Mouse (Mus musculus) embryonic facial prominence, embryonic 14.5 days (tissue): ENCODE results near the gene Rimbp2. TPM values are rescaled to one million over a fixed set of nuclear protein-coding genes. Genes with fewer than 3 reads are reported as not detected.

Experiments used
- ATAC-seq: fragments of 200-750 bp; cut with Nextera tagmentation; 2 replicates; pipeline ENCODE4 v1.8.0; 2017; ENCODE audit warnings: low read depth, moderate number of reproducible peaks, moderate TSS enrichment
- DNase-seq: peaks from one replicate; pipeline ENCODE4 v3.0.0-alpha.2; 2015; ENCODE audit warnings: low spot score
- H3K27ac ChIP-seq: fragments of 300-500 bp; sonication (generic); replicated peaks from 2 replicates; pipeline ENCODE4 v1.5.1; 2014; ENCODE audit warnings: low read depth, mild to moderate bottlenecking, low read length, moderate library complexity
- H3K27me3 ChIP-seq: fragments of 300-500 bp; sonication (generic); replicated peaks from 2 replicates; pipeline ENCODE4 v1.6.1; 2014; ENCODE audit warnings: low read length; ENCODE audit not compliant: control insufficient read depth, insufficient read depth
- H3K36me3 ChIP-seq: fragments of 300-500 bp; sonication (generic); 2 replicates; pipeline ENCODE4 v1.6.1; 2014; ENCODE audit warnings: low read length, mixed read lengths; ENCODE audit not compliant: control insufficient read depth, insufficient read depth
- H3K4me1 ChIP-seq: fragments of 300-500 bp; sonication (generic); 2 replicates; pipeline ENCODE4 v1.6.1; 2014; ENCODE audit warnings: antibody characterized with exemption, low read length; ENCODE audit not compliant: control insufficient read depth, insufficient read depth
- H3K4me2 ChIP-seq: fragments of 300-500 bp; sonication (generic); 2 replicates; pipeline ENCODE4 v1.6.1; 2014; ENCODE audit warnings: low read depth, mild to moderate bottlenecking, low read length, moderate library complexity, mixed read lengths
- H3K4me3 ChIP-seq: fragments of 300-500 bp; sonication (generic); 2 replicates; pipeline ENCODE4 v1.5.1; 2014; ENCODE audit warnings: low read depth, mild to moderate bottlenecking, low read length
- H3K9ac ChIP-seq: fragments of 300-500 bp; sonication (generic); 2 replicates; pipeline ENCODE4 v1.6.1; 2014; ENCODE audit warnings: low read depth, mild to moderate bottlenecking, low read length, moderate library complexity, mixed read lengths
- H3K9me3 ChIP-seq: fragments of 300-500 bp; sonication (generic); 2 replicates; pipeline ENCODE4 v1.6.1; 2016; ENCODE audit warnings: low read length; ENCODE audit not compliant: control insufficient read depth
- WGBS: fragments of 180-500 bp; shearing (Covaris S2); extraction: QIAGEN DNeasy Blood & Tissue Kit; methylation state at CpG from one replicate; pipeline ENCODE4 v1.1.7; 2014; 5-methylcytosine and 5-hydroxymethylcytosine counted together
- polyA plus RNA-seq: library from polyadenylated mRNA; unstranded; fragments of >200 nt; fragmentation: Nextera tagmentation; extraction: Ambion mirVana; gene quantifications from 2 replicates; pipeline ENCODE4 v1.2.1, GENCODE M21; 2014

Rimbp2 gene
- polyA plus RNA-seq, 1 experiment from 2014 or later, result 0.21 TPM

DNA sequence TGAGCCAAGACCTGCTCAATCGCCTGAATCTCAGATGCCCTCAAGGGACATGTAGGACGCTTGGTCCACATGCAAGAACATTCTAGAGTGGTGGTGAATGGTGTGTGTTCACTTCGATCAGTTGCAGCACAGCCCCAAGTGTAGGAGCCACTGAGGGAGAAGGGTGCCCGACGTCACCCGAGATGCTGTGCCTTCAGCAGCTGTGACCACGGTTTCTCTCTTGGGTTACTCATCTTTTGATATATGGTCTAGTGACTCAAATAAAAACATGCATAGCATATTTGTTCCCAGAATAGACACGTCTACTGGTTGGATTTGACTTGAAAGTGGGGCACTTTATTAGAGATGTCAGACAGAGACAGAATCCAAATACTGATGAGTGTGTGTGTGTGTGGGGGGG lies 105.5 kb downstream of the Rimbp2 start:
- no peaks in the 10 kb centered on the region for H3K4me1 ChIP-seq
- no peaks in the 10 kb centered on the region for H3K9me3 ChIP-seq
- DNase-seq, result no peak
- ATAC-seq, result no peak
- no peak overlapping the region for H3K27ac ChIP-seq
- H3K4me3 ChIP-seq, result no peak overlapping the region
- H3K36me3 ChIP-seq, result no peaks in the 10 kb centered on the region
- H3K4me2 ChIP-seq, result no peak overlapping the region
- H3K9ac ChIP-seq, result no peak overlapping the region
- WGBS, result 74% methylated on average over 8 of the region's 8 CpGs
- H3K27me3 ChIP-seq, result no peaks in the 10 kb centered on the region

DNA sequence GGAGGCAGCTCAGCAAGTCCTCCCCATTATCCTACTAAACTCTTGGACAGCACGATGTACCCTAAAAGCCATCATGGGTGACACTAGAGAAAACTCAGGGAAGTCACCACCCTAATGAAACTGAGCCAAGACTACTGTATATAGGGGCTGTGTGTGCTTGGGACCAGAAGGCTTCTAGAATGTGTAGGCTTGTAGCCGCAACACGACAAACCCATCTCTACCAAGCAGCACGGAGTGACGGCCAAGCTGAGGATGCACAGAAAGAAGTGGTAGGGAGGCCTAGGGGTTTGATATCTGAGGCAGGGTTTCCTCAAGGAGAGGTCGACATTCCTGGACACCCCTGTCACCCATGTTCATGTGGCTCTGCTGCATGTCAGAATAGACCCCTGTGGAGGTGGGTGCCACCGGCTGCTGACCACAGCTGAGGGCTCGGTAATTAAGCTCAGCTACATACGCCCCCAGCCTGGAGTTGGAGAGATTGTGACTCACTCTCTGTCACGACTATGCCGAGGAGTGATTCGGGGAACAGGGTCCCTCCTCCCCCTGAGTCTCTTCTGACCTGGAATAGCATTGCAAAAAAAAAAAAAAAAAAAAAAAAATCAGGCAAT lies 106.7 kb downstream of the Rimbp2 start:
- Histone ChIP-seq H3K4me1 (no peaks in the 10 kb centered on the region), H3K36me3 (no peaks in the 10 kb centered on the region), H3K4me3 (no peak overlapping the region), H3K27me3 (no peaks in the 10 kb centered on the region), H3K9me3 (no peaks in the 10 kb centered on the region), H3K27ac (no peak overlapping the region), H3K9ac (no peak overlapping the region), H3K4me2 (no peak overlapping the region)
- no peak for DNase-seq
- WGBS, result 88% methylated on average over 12 of the region's 12 CpGs
- ATAC-seq, result no peak

DNA sequence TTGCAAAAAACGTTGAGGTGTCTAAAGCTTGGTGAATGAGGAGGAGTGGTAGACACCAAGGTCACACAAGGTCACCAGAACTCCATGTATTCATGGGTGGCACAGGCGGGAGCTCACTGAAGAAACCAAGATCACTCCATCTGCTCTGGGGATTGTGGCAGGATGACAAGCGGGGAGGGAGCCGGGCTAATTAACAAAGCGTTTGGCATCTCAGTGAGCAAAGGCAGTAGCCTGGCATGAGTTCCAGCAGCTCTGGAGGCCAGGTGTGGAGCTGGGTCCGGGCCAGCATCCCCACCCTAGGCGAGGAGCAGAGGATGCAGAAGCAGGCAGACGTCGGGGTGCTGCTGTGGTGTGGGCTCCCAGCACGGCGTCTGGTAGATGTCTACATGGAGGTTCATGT lies 108.3 kb downstream of the Rimbp2 start:
- DNase-seq, result no peak
- no peak overlapping the region for H3K9ac ChIP-seq
- 73% methylated on average over 11 of the region's 11 CpGs for WGBS
- H3K4me3 ChIP-seq, result no peak overlapping the region
- no peak overlapping the region for H3K4me2 ChIP-seq
- H3K9me3 ChIP-seq, result no peaks in the 10 kb centered on the region
- ATAC-seq, result no peak
- H3K36me3 ChIP-seq, result no peaks in the 10 kb centered on the region
- no peaks in the 10 kb centered on the region for H3K27me3 ChIP-seq
- no peaks in the 10 kb centered on the region for H3K4me1 ChIP-seq
- H3K27ac ChIP-seq, result no peak overlapping the region

GRCm38 (mm10) chr5:128843982-128844381 lies 109.3 kb downstream of the Rimbp2 start:
- H3K27ac ChIP-seq, result no peak overlapping the region
- H3K36me3 ChIP-seq, result no peaks in the 10 kb centered on the region
- 63% methylated on average over 2 of the region's 2 CpGs for WGBS

DNA sequence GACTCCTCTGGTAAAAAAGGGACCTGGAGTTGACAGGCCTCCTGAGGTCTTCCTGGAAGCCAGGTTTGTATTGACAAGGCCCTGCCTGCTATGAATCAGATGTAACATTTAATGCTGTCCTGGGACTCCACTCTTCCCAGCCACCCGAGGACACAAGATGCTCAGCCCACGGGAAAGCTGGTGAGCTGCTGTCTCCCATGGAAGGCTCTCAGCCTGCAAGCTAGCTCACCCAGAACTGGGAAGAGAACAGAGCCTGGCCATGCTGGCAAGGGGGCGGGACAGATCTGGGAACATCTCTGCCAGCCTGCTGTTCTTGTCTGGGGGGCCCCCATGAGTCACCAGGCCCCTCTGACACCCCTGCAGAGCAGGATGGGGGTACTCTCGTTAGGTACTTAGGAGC lies 111.7 kb downstream of the Rimbp2 start:
- no peak overlapping the region for H3K27ac ChIP-seq
- DNase-seq (no peak), ATAC-seq (no peak)
- WGBS, result 63% methylated on average over 4 of the region's 4 CpGs
- H3K4me1 ChIP-seq, result no peaks in the 10 kb centered on the region
- no peaks in the 10 kb centered on the region for H3K27me3 ChIP-seq
- H3K9me3 ChIP-seq, result no peaks in the 10 kb centered on the region
- H3K4me3 ChIP-seq, result no peak overlapping the region
- no peaks in the 10 kb centered on the region for H3K36me3 ChIP-seq
- H3K9ac ChIP-seq, result no peak overlapping the region
- no peak overlapping the region for H3K4me2 ChIP-seq

More at GRCm38 (mm10) chr5:128843982-128844381, 109.3 kb downstream of the Rimbp2 start:
- H3K9ac ChIP-seq, result no peak overlapping the region
- no peak for ATAC-seq
- H3K4me2 ChIP-seq, result no peak overlapping the region
- no peaks in the 10 kb centered on the region for H3K9me3 ChIP-seq
- H3K27me3 ChIP-seq, result no peaks in the 10 kb centered on the region
- no peak overlapping the region for H3K4me3 ChIP-seq
- H3K4me1 ChIP-seq, result no peaks in the 10 kb centered on the region
- no peak for DNase-seq

DNA sequence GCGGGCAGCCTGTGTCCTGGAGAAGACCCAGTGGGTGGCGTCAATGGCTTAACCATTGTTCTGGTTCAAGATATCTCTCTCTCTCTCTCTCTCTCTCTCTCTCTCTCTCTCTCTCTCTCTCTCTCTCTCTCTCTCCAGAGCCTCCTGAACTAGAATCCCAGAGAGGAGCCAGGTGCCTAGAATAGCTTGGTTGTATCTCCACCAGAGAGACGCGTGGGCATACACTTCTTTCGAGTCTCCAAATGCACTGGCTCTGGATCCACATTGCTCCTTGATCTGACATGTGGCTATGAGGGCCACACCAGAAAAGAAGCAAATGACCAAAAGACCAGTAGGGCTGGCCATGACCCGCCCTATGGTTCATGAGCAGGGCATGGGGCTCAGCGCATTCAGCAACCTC lies 116.2 kb downstream of the Rimbp2 start:
- Histone ChIP-seq H3K4me2 (no peak overlapping the region), H3K27me3 (no peaks in the 10 kb centered on the region), H3K4me3 (no peak overlapping the region), H3K27ac (no peak overlapping the region), H3K36me3 (no peaks in the 10 kb centered on the region), H3K9me3 (no peaks in the 10 kb centered on the region), H3K9ac (no peak overlapping the region), H3K4me1 (no peaks in the 10 kb centered on the region)
- ATAC-seq (no peak), DNase-seq (no peak)
- 90% methylated on average over 7 of the region's 7 CpGs for WGBS

GRCm38 (mm10) chr5:128834126-128834525 lies 119.2 kb downstream of the Rimbp2 start:
- Histone ChIP-seq H3K4me3 (no peak overlapping the region), H3K36me3 (no peaks in the 10 kb centered on the region), H3K27me3 (no peaks in the 10 kb centered on the region), H3K9me3 (peaks cover 4% of the 10 kb centered on the region; the same call in 1 of the 2 replicates), H3K27ac (no peak overlapping the region), H3K4me2 (no peak overlapping the region), H3K4me1 (no peaks in the 10 kb centered on the region), H3K9ac (no peak overlapping the region)
- no peak for DNase-seq
- ATAC-seq, result no peak
- WGBS, result 72% methylated on average over 8 of the region's 8 CpGs

DNA sequence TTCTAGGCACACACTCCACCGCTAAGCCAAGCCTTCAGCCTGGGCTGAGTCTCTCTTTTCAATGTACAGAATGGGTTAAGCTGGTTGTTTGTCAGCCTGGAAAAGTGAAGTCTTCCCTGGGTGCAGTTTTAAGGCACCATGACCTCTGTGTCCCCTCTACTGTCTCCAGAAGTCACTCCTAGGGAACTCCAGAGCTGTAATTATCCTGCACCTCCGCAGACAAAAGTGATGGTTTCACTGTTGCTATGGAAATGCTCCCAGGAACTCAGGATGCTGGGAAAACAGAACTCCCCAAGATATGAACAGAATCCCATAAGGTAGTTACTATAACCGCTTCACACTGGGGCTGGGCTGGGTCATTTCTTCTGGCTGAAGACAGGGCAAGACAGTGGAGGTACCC lies 130.4 kb downstream of the Rimbp2 start:
- Histone ChIP-seq H3K36me3 (no peaks in the 10 kb centered on the region), H3K4me2 (no peak overlapping the region), H3K4me1 (no peaks in the 10 kb centered on the region), H3K9ac (no peak overlapping the region), H3K4me3 (no peak overlapping the region), H3K9me3 (no peaks in the 10 kb centered on the region), H3K27ac (no peak overlapping the region), H3K27me3 (no peaks in the 10 kb centered on the region)
- 74% methylated on average over 3 of the region's 3 CpGs for WGBS
- no peak for DNase-seq
- no peak for ATAC-seq

DNA sequence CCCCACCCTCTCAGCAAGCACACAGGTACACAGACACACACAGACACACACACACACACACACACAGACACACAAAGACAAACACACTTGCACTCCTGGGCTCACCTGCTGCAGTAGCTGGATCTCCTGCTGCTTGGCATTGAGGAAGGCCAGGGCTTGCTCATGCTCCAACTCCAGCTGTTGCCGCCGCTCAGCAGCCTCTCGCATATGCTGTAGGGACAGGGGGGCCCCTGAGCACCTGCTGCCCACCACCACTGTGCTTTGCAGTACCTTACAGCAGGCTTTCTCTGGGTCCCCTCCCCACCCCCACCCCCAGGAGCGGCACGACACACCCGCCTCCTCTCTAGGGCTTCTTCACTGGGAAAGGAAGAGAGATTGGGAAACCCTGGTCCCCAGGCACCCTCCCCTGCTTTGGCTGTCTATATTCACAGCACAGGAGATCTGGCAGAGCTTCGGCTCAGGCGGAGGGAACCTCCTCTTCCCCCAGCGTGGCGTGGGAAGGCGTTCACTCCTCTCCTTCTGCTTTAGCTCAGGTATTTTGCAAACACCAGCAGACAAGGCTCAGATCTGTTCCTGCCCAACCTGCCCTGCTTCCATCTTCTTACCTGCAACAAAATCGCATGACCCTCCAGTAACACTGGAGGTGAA lies 133.5 kb downstream of the Rimbp2 start:
- 46% methylated on average over 11 of the region's 12 CpGs for WGBS
- H3K4me2 ChIP-seq, result no peak overlapping the region
- H3K27ac ChIP-seq, result no peak overlapping the region
- no peaks in the 10 kb centered on the region for H3K36me3 ChIP-seq
- no peaks in the 10 kb centered on the region for H3K9me3 ChIP-seq
- H3K27me3 ChIP-seq, result no peaks in the 10 kb centered on the region
- ATAC-seq (peak; percentile 63), DNase-seq (peak; percentile 39)
- no peaks in the 10 kb centered on the region for H3K4me1 ChIP-seq
- H3K4me3 ChIP-seq, result no peak overlapping the region
- H3K9ac ChIP-seq, result no peak overlapping the region
